Mouse (Mus musculus): ENCODE measurements around the gene Abcd1. TPM values are rescaled to one million over a fixed set of nuclear protein-coding genes. Genes with fewer than 3 reads are reported as not detected.

The Abcd1 gene
- 12.3 and 12.4 TPM in 2 replicates for polyA plus RNA-seq (2015; fragmentation: Nextera tagmentation; extraction: Ambion mirVana)

DNA sequence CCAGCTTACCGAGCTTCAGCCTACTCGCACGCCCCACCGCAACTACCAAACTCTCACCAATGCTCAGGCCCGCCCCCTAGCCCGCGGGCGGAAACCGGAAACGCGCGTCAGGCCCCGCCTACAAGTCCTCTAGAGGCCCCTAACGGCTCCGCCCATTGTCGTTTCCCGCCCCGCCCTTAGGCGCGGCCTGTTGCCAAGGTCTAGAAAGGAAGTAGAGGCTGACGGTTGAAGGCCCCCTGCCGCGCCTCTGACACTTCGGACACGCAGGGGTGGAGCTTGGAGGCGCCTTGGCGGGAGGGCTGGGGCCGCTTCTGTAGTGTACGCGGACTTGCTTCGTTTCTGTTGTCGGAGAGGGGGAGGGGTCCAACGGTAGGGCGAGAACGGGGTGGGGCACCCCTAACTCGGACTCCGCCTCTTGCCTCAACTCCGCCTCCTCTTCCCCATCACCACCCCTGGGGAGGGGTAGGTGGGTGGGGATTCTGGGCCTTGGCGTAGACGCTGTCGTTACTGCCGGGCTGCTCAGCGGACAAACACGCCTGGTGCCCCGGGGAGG is at the start of gene Abcd1, which contains the start of gene Bcap31:
Abcd1 (plus strand) TSS at position 489 of the 553 bp plus-strand sequence.
Bcap31 (minus strand) TSS at position 67 of the 553 bp plus-strand sequence.
- Histone ChIP-seq H3K4me2 (peak within 1 kb of the TSS; percentile 79), H3K9ac (peak within 1 kb of the TSS; percentile 82), H3K9me3 (no peaks in the 10 kb centered on the region), H3K4me1 (peaks cover 39% of the 10 kb centered on the region), H3K36me3 (peaks cover 27% of the 10 kb centered on the region), H3K27ac (replicated peaks) (peak within 1 kb of the TSS; percentile 84), H3K4me3 (peak within 1 kb of the TSS; percentile 60), H3K27me3 (replicated peaks) (no peaks in the 10 kb centered on the region; the same call in 1 of the 2 replicates)
- peak; percentile 87 for ATAC-seq (ENCODE audit: extremely low read depth, insufficient number of reproducible peaks, low FRiP score, low TSS enrichment)
- 18% methylated on average over 42 of the region's 45 CpGs for WGBS

DNA sequence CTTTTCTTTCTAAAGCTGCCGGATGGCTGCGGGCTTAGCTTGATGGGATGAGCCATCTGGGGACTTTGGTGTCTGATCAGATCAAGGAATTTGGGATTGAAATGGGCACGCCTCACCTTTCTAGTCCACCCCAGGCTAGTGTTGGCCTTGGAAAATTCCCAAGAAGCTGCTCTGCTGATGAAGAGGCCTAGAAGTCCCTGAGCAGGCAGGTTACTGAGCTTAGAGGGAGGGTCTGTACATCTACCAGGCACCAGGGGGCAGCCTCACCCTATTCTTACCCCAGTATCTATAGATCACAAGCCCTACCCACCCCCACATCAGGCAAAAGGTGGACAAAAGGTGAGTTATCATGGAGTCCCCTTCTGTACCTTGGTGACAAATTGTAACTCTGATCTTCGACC is 44.4 kb upstream of the Abcd1 start:
- Histone ChIP-seq H3K4me1 (peaks cover 18% of the 10 kb centered on the region), H3K9me3 (no peaks in the 10 kb centered on the region), H3K9ac (no peak overlapping the region), H3K36me3 (peaks cover 12% of the 10 kb centered on the region), H3K27me3 (replicated peaks) (peaks cover 10% of the 10 kb centered on the region; the same call in 1 of the 2 replicates), H3K4me3 (no peak overlapping the region), H3K4me2 (0 out of 2 replicates have a peak overlapping the region, but pooled peaks have one; percentile 73), H3K27ac (replicated peaks) (no peak overlapping the region)
- 47% methylated on average over 4 of the region's 4 CpGs for WGBS
- ATAC-seq (ENCODE audit: extremely low read depth, insufficient number of reproducible peaks, low FRiP score, low TSS enrichment): no peak

DNA sequence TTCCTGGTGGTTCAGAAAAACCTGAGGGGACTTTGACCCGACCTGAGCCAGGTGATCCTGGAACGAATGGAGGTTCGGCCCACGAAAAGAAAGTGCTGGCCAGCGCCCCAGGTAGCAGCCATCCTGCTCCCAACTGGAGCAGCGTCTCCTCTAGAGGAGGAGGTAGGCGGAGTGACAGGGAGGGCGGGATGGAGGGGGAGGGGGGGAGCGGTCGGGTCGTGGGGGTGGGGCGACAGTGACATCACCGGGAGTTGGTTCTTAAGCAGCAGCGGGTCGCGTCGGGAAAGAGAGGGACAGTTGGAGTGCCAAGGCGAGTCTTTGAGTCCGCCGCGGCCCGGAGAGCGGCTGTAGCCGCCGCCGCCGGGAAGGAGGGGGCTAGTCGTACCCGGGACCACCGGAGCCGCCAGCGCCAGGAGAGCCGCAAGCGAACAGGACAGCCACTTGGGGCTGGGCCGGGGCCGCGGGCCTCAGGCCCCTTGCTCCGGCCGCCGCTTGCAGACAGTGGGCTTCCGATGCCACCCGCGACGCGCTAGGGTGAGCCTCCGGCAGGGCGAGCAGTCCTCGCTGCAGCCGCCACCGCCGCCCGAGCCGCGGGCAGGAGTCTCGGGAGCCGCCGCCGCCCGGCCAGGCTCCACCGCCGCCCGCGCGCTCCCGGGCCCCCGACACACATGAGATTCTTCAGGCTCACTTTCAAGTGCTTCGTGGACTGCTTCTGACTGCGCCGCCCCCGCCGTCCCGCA is 43.3 kb upstream of the Abcd1 start, which contains the start of gene Slc6a8:
Slc6a8 (plus strand) TSS at position 272 of the 740 bp plus-strand sequence.
- H3K36me3 ChIP-seq: peaks cover 21% of the 10 kb centered on the region
- peaks cover 18% of the 10 kb centered on the region for H3K4me1 ChIP-seq
- no peaks in the 10 kb centered on the region for H3K9me3 ChIP-seq
- H3K27me3 ChIP-seq (replicated peaks): peaks cover 10% of the 10 kb centered on the region; the same call in 1 of the 2 replicates
- peak within 1 kb of the TSS; percentile 73 for H3K4me2 ChIP-seq
- peak; percentile 62 for ATAC-seq (ENCODE audit: extremely low read depth, insufficient number of reproducible peaks, low FRiP score, low TSS enrichment)
- peak within 1 kb of the TSS; percentile 75 for H3K27ac ChIP-seq (replicated peaks)
- H3K4me3 ChIP-seq: peak within 1 kb of the TSS; percentile 69
- H3K9ac ChIP-seq: peak within 1 kb of the TSS; percentile 89
- 11% methylated on average over 7 of the region's 72 CpGs for whole genome bisulfite sequencing

DNA sequence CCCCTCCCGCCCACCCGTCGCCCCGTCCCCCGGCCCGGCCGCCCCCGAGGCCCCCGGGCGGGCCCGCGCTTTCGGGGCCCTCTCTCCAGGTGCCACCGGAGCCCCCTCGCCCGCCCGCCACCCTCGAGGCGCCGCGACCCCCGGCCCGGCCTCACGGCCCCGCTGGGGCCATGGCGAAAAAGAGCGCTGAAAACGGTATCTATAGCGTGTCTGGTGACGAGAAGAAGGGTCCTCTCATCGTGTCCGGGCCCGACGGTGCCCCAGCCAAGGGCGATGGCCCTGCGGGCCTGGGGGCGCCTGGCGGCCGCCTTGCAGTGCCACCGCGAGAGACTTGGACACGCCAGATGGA is 42.8 kb upstream of the Abcd1 start:
- ATAC-seq (ENCODE audit: extremely low read depth, insufficient number of reproducible peaks, low FRiP score, low TSS enrichment): no peak
- 6% methylated on average over 22 of the region's 42 CpGs for WGBS
- Histone ChIP-seq H3K4me1 (peaks cover 18% of the 10 kb centered on the region), H3K27ac (replicated peaks) (peak overlapping the region; percentile 75), H3K9me3 (no peaks in the 10 kb centered on the region), H3K4me2 (peak overlapping the region; percentile 73), H3K27me3 (replicated peaks) (peaks cover 10% of the 10 kb centered on the region; the same call in 1 of the 2 replicates), H3K9ac (peak overlapping the region; percentile 89), H3K4me3 (peak overlapping the region; percentile 69), H3K36me3 (peaks cover 26% of the 10 kb centered on the region)

DNA sequence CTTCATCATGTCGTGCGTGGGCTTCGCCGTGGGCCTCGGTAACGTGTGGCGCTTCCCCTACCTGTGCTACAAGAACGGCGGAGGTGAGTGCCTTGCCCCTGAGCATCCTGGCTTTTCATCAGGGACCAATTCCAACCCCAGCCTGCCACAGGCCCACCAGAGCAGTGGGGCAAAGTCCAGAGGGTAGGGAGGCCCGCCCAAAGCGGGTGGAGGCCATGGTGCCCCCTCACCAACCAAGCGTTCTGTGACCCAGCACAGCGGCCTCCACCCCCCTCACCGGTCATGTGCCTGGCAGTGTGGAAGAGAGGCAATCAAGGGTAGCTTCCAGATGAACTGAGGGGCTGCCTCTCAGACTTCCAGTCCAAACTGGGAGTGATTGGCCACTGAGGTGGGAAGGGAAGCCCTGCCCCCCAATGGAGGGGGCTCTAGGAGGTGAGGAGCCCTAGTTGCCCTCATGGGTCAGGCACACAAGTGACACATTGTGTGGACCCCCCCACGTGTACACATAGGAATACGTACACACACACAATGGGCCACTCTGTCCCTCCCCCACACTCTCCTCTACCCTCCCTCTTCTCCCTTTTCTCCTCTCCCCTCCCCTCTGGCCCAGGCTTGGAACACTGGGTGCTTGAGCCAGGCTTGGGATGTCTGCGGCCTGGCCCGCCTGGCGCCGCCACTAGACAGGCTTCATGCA is 42.3 kb upstream of the Abcd1 start:
- H3K27ac ChIP-seq (replicated peaks): peak overlapping the region; percentile 75
- 19% methylated on average over 20 of the region's 20 CpGs for WGBS

DNA sequence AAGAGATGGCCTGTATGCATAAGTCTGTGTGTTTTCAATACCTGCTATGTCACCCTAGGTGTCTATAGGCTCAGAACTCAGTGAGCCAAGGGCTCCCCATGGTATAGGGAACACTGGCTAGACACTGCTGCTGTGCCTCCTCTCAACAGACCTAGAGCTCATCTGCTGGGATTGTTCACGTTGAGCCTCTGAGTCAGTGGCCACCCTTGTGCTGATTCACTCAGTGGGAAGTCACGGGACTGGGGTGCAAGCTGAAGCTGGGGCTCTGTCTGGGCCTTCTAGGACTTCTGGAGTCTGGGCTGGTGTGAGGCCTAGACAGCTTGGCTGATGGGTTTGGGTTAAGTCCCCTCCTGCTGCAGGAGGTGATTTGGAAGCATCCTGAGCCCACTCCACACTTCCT is 41.2 kb upstream of the Abcd1 start:
- H3K27me3 ChIP-seq (replicated peaks): peaks cover 10% of the 10 kb centered on the region; the same call in 1 of the 2 replicates
- H3K4me3 ChIP-seq: peak overlapping the region; percentile 69
- ATAC-seq (ENCODE audit: extremely low read depth, insufficient number of reproducible peaks, low FRiP score, low TSS enrichment): no peak
- peak overlapping the region; percentile 89 for H3K9ac ChIP-seq
- peaks cover 18% of the 10 kb centered on the region for H3K4me1 ChIP-seq
- no peak overlapping the region for H3K27ac ChIP-seq (replicated peaks)
- peaks cover 43% of the 10 kb centered on the region for H3K36me3 ChIP-seq
- H3K9me3 ChIP-seq: no peaks in the 10 kb centered on the region
- H3K4me2 ChIP-seq: peak overlapping the region; percentile 73
- WGBS: 63% methylated on average over 2 of the region's 2 CpGs

More for the DNA sequence above, 42.3 kb upstream of the Abcd1 start:
- H3K9ac ChIP-seq: peak overlapping the region; percentile 89
- H3K4me1 ChIP-seq: peaks cover 18% of the 10 kb centered on the region
- H3K4me2 ChIP-seq: peak overlapping the region; percentile 73
- peak overlapping the region; percentile 69 for H3K4me3 ChIP-seq
- H3K9me3 ChIP-seq: no peaks in the 10 kb centered on the region
- peaks cover 32% of the 10 kb centered on the region for H3K36me3 ChIP-seq
- peaks cover 10% of the 10 kb centered on the region; the same call in 1 of the 2 replicates for H3K27me3 ChIP-seq (replicated peaks)
- peak; percentile 34; the same call in 1 of the 2 replicates for ATAC-seq (ENCODE audit: extremely low read depth, insufficient number of reproducible peaks, low FRiP score, low TSS enrichment)

DNA sequence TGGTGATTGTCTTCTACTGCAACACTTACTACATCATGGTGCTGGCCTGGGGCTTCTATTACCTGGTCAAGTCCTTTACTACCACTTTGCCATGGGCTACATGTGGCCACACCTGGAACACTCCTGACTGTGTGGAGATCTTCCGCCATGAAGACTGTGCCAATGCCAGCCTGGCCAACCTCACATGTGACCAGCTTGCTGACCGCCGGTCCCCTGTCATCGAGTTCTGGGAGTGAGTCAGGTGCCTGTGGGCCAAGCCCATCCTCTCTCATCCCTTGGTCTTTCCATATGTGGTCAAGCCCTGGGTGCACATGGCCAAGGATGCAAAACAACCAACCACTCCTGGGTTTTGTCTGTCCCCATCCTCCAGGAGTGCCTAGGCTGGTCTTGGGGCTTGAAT is 39.7 kb upstream of the Abcd1 start:
- Histone ChIP-seq H3K9ac (no peak overlapping the region), H3K4me3 (no peak overlapping the region), H3K9me3 (no peaks in the 10 kb centered on the region), H3K27me3 (replicated peaks) (peaks cover 10% of the 10 kb centered on the region; the same call in 1 of the 2 replicates), H3K36me3 (peaks cover 57% of the 10 kb centered on the region), H3K4me1 (peaks cover 18% of the 10 kb centered on the region), H3K4me2 (no peak overlapping the region), H3K27ac (replicated peaks) (no peak overlapping the region)
- 82% methylated on average over 4 of the region's 4 CpGs for WGBS
- no peak for ATAC-seq (ENCODE audit: extremely low read depth, insufficient number of reproducible peaks, low FRiP score, low TSS enrichment)

DNA sequence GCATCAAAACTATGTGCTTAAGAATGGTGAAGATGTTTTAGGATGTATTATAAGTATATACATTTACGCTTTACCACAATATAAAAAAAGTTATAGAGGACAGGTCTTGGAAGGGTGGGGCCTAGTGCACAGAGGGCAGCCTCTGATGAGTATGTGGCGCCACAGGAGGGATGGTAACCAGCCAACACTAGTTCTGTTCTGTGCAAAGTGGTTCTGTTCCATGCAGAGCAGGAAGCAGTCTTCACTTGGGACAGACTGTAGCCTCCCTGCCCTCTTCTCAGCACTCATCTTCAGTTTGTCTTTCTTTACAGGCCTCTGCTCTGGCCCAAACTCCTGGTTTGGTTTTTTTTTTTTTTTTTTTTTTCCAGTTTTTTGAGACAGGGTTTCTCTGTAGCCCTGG is 32.2 kb upstream of the Abcd1 start:
- H3K27ac ChIP-seq (replicated peaks): no peak overlapping the region
- H3K9ac ChIP-seq: no peak overlapping the region
- no peak overlapping the region for H3K4me2 ChIP-seq
- H3K9me3 ChIP-seq: no peaks in the 10 kb centered on the region
- no peaks in the 10 kb centered on the region for H3K27me3 ChIP-seq (replicated peaks)
- ATAC-seq (ENCODE audit: extremely low read depth, insufficient number of reproducible peaks, low FRiP score, low TSS enrichment): no peak
- peaks cover 77% of the 10 kb centered on the region for H3K36me3 ChIP-seq
- peaks cover 13% of the 10 kb centered on the region for H3K4me1 ChIP-seq
- WGBS: 82% methylated on average over 2 of the region's 2 CpGs
- H3K4me3 ChIP-seq: no peak overlapping the region

DNA sequence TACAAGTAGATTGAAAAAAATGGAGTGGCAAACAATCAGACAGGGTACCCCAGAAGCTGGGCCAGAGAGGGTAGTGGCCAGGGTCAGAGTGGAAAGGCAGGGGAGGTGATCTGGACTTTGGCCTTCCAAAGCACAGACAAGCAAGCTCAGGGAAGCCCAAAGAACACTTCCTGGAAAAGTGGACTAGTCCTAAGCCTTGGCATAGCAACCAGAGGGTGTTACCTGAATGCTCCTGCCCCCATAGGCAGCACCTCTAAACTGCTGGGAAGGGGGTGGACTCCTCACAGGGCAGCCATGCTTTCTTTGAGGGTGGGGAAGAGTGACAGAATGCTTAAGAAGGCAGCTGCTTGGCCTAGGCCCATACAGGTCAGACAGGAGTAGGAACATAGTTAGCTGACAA is 31.4 kb upstream of the Abcd1 start:
- Histone ChIP-seq H3K27me3 (replicated peaks) (no peaks in the 10 kb centered on the region), H3K9ac (no peak overlapping the region), H3K27ac (replicated peaks) (peak overlapping the region; percentile 86), H3K36me3 (peaks cover 74% of the 10 kb centered on the region), H3K4me1 (peaks cover 13% of the 10 kb centered on the region), H3K4me3 (no peak overlapping the region), H3K4me2 (no peak overlapping the region), H3K9me3 (no peaks in the 10 kb centered on the region)
- no peak for ATAC-seq (ENCODE audit: extremely low read depth, insufficient number of reproducible peaks, low FRiP score, low TSS enrichment)

DNA sequence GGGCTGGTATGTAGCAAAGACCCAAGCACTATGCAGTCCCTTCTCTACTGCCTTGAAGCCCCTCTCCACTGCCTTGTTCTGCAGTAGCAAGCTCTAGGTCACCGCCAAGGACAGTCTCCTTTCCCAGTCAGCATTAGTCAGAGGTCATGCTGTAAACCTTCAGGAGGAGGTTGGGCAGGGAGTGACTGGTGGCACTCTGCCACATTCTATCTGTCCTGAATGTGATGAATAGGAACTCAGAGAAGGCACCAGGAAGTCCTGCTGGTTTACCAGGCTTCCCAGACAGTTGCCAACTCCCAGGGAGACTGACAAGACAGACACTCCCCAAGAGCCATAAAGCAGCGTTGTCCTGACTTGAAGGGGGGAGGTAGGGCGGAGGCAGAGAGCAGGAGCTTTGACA is 30.8 kb upstream of the Abcd1 start:
- Histone ChIP-seq H3K9me3 (no peaks in the 10 kb centered on the region), H3K27me3 (replicated peaks) (no peaks in the 10 kb centered on the region), H3K4me3 (no peak overlapping the region), H3K27ac (replicated peaks) (peak overlapping the region; percentile 86), H3K4me1 (peaks cover 13% of the 10 kb centered on the region), H3K36me3 (peaks cover 67% of the 10 kb centered on the region), H3K9ac (no peak overlapping the region), H3K4me2 (no peak overlapping the region)
- no peak for ATAC-seq (ENCODE audit: extremely low read depth, insufficient number of reproducible peaks, low FRiP score, low TSS enrichment)
- WGBS: 53% methylated on average over 3 of the region's 3 CpGs

DNA sequence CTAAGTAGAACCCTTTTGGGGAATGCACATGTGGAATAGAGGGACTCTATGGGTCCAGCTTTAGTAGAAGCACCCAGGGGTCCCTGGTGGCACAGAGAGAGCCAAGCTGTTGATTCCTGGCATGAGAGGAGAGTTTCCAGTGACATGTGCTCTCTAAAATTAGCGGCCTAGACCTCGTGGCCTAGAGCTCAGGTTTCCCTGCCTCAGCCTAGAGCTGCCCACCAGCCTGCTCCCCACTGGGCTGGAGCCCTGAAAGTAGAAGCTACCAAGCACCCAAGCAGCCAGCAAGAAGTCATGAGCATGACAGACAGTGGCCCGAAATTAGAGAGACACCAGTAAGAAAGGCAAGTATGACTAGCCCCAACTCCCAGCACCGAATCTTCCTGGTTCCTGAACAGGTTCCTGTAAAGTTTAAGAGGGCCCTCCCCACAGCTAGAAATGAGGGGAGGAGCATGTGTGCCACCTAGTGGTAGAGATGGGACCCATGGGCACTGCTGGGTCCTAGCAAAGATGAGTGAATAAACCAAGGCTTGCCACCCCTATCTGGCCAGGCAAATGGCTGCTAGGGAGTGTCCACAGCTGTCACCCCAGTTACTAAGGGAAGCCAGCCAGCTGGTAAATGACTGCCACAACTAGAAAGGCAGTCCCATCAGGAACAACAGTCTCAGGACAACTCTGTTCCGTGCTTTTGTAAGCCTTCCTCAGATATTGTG is 25.3 kb upstream of the Abcd1 start:
- no peak overlapping the region for H3K4me2 ChIP-seq
- H3K36me3 ChIP-seq: peaks cover 51% of the 10 kb centered on the region
- H3K9me3 ChIP-seq: no peaks in the 10 kb centered on the region
- H3K27ac ChIP-seq (replicated peaks): no peak overlapping the region
- no peak overlapping the region for H3K4me3 ChIP-seq
- WGBS: 58% methylated on average over 5 of the region's 5 CpGs
- H3K4me1 ChIP-seq: peaks cover 5% of the 10 kb centered on the region
- H3K9ac ChIP-seq: no peak overlapping the region
- no peak for ATAC-seq (ENCODE audit: extremely low read depth, insufficient number of reproducible peaks, low FRiP score, low TSS enrichment)
- no peaks in the 10 kb centered on the region for H3K27me3 ChIP-seq (replicated peaks)

All from heart, embryonic 13.5 days (tissue).